Mouse (Mus musculus): ENCODE measurements at regions not wholly inside any gene's neighbourhood (a gene's known extent, or its start where the extent isn't known, plus 50 kb on each side); places are given as distances from the start of the nearest gene placed in this dataset.

DNA sequence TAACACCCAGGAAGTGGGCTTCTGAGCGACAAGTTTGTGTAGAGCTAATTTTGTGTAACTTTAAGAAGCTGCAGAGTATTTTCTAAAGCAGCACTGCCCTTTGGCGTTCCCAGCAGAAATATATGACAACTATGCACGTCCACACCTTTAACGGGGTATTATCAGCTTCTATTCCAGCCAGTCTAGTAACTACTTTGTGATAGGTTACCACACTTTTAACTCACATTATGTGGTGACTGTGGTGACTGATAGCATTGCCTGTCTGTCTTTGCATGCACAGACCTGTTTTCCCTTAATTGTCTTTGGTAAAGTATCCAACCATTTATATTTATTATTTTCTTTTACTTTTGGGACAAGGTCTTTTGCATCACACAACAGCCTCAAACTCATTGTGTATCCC, 179.1 kb downstream of the Gm10260 start:
- H3K36me3 ChIP-seq (ENCODE audit: control insufficient read depth in 1 of 2, insufficient read depth in 2 of 2, low read length in 2 of 2): peaks cover 0 to 5% of the 10 kb centered on the region in 2 experiments; a peak in 2 of 4 replicates
- no peak for TF ChIP-seq MAX (IDR thresholded peaks at IDR 0.05; ENCODE audit: low read length)
- no peak for TF ChIP-seq ELF1 (IDR thresholded peaks at IDR 0.05; ENCODE audit: low read depth, low read length)
- no peak for TF ChIP-seq KAT2A (conservative IDR thresholded peaks at IDR 0.05; ENCODE audit: low read depth, low read length)
- no peak for TF ChIP-seq MXI1 (IDR thresholded peaks at IDR 0.05; ENCODE audit: low read depth, low read length)
- no peak for TF ChIP-seq ZNF384 (IDR thresholded peaks at IDR 0.05; ENCODE audit: low read depth, low read length)
- no peak for TF ChIP-seq ZC3H11A (IDR thresholded peaks at IDR 0.05; ENCODE audit: low read depth, low read length)
- TF ChIP-seq POLR2AphosphoS2 (IDR thresholded peaks at IDR 0.05; ENCODE audit: low read length): no peak
- no peak for TF ChIP-seq GABPA (IDR thresholded peaks at IDR 0.05; ENCODE audit: low read depth, low read length)
- no peak for TF ChIP-seq UBTF (IDR thresholded peaks at IDR 0.05; ENCODE audit: borderline replicate concordance, insufficient read depth, low read depth, low read length)
- no peak for TF ChIP-seq SMC3 (IDR thresholded peaks at IDR 0.05; ENCODE audit: low read depth, low read length)
- no peak for TF ChIP-seq MEF2A (IDR thresholded peaks at IDR 0.05; ENCODE audit: extremely low read depth, insufficient replicate concordance, low read depth, low read length, poor library complexity, severe bottlenecking)
- TF ChIP-seq ETS1 (IDR thresholded peaks at IDR 0.05; ENCODE audit: low read depth, low read length): no peak
- no peaks in the 10 kb centered on the region for H3K27me3 ChIP-seq (ENCODE audit: control insufficient read depth in 1 of 2, insufficient read depth in 2 of 2, low read length in 2 of 2)

DNA sequence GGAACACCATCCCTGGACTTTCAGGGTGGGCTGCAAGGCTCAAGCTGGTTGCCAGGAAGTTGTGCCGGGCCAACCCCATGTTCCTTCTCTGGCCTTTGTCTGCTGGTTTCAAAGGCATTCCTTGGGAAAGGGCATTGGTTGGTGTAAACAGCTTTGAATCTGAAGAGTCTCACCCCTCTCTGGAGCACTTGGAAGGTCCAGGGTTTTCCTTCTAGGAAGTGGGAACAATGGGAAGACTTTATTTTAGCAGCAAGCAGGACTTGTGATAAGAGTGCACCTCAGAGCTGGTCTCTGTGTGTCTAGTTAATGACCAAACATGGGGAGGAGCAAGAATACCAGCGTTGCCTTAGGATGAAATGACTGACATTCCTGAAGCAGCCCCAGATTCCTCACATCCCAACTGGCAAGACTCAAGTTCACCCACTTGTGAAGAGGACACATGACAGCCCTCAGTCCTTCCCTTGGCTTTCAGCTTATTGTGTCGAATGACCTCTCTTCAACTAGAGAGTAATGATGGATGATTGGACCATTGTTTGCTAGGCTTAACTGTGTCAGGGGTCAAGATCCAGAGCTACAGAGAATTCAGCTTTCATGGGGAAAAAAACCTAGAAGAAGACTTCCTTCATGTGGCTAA, 180.1 kb downstream of the Gm10260 start:
- no peak for DNase-seq (ENCODE audit: low read depth, low spot score)
- peaks cover 4 to 12% of the 10 kb centered on the region in 2 experiments; a peak in 2 of 4 replicates for H3K4me1 ChIP-seq (ENCODE audit: control insufficient read depth in 1 of 2, insufficient read depth in 2 of 2, low read length in 2 of 2)
- TF ChIP-seq RAD21 (IDR thresholded peaks at IDR 0.05; ENCODE audit: low read depth, low read length) (no peak), JUND (IDR thresholded peaks at IDR 0.05; ENCODE audit: low read depth, low read length) (no peak), CHD1 (IDR thresholded peaks at IDR 0.05; ENCODE audit: low read depth, low read length) (no peak), POLR2AphosphoS2 (IDR thresholded peaks at IDR 0.05; ENCODE audit: low read length) (no peak), BHLHE40 (IDR thresholded peaks at IDR 0.05; ENCODE audit: borderline replicate concordance, low read depth, low read length) (no peak), RCOR1 (IDR thresholded peaks at IDR 0.05; ENCODE audit: low read depth, low read length) (no peak), TBP (IDR thresholded peaks at IDR 0.05; ENCODE audit: low read depth, low read length) (no peak), MEF2A (IDR thresholded peaks at IDR 0.05; ENCODE audit: extremely low read depth, insufficient replicate concordance, low read depth, low read length, poor library complexity, severe bottlenecking) (no peak), SIN3A (IDR thresholded peaks at IDR 0.05; ENCODE audit: low read length) (no peak), ZKSCAN1 (IDR thresholded peaks at IDR 0.05; ENCODE audit: low read depth, low read length) (no peak), USF1 (IDR thresholded peaks at IDR 0.05; ENCODE audit: low read depth, low read length) (no peak), MXI1 (IDR thresholded peaks at IDR 0.05; ENCODE audit: low read depth, low read length) (no peak)
- peaks cover 0 to 5% of the 10 kb centered on the region in 2 experiments; a peak in 2 of 4 replicates for H3K36me3 ChIP-seq (ENCODE audit: control insufficient read depth in 1 of 2, insufficient read depth in 2 of 2, low read length in 2 of 2)
- no peak overlapping the region for H3K9ac ChIP-seq (ENCODE audit: control insufficient read depth, low read depth, low read length, poor library complexity, severe bottlenecking)
- no peak overlapping the region for H3K27ac ChIP-seq (ENCODE audit: control insufficient read depth, low read depth, low read length)
- no peaks in the 10 kb centered on the region for H3K79me2 ChIP-seq (ENCODE audit: control insufficient read depth, insufficient read depth, low read length, poor library complexity)
- no peak overlapping the region for H3K4me3 ChIP-seq (ENCODE audit: control insufficient read depth in 1 of 2, insufficient read depth in 1 of 2, low read depth in 2 of 2, low read length in 2 of 2)
- no peaks in the 10 kb centered on the region for H3K27me3 ChIP-seq (ENCODE audit: control insufficient read depth in 1 of 2, insufficient read depth in 2 of 2, low read length in 2 of 2)
- H3K9me3 ChIP-seq (replicated peaks; ENCODE audit: insufficient read depth, low read length): no peaks in the 10 kb centered on the region

More for the DNA sequence above, 179.1 kb downstream of the Gm10260 start:
- Histone ChIP-seq H3K4me1 (ENCODE audit: control insufficient read depth in 1 of 2, insufficient read depth in 2 of 2, low read length in 2 of 2) (peaks cover 4 to 12% of the 10 kb centered on the region in 2 experiments; a peak in 2 of 4 replicates), H3K9me3 (replicated peaks; ENCODE audit: insufficient read depth, low read length) (no peaks in the 10 kb centered on the region), H3K27ac (ENCODE audit: control insufficient read depth, low read depth, low read length) (no peak overlapping the region), H3K9ac (ENCODE audit: control insufficient read depth, low read depth, low read length, poor library complexity, severe bottlenecking) (no peak overlapping the region), H3K79me2 (ENCODE audit: control insufficient read depth, insufficient read depth, low read length, poor library complexity) (no peaks in the 10 kb centered on the region), H3K4me3 (ENCODE audit: control insufficient read depth in 1 of 2, insufficient read depth in 1 of 2, low read depth in 2 of 2, low read length in 2 of 2) (no peak overlapping the region)
- DNase-seq (ENCODE audit: low read depth, low spot score): peak; percentile 13

All from MEL (cell line).